Mouse (Mus musculus): ENCODE measurements around the gene Pou2f1. TPM values are rescaled to one million over a fixed set of nuclear protein-coding genes. Genes with fewer than 3 reads are reported as not detected.
A peak's percentile ranks its signal among the peaks of the same experiment; 100 is the strongest.

Gene Pou2f1
- polyA plus RNA-seq, 1 experiment from 2014 or later, result 14.7 TPM

GRCm38 (mm10) chr1:165861235-165861609, 141.3 kb downstream of the Pou2f1 start:
- Histone ChIP-seq H3K36me3 (peaks cover 4% of the 10 kb centered on the region; the same call in 1 of the 2 replicates), H3K9me3 (replicated peaks) (no peaks in the 10 kb centered on the region), H3K4me2 (no peak overlapping the region), H3K27ac (replicated peaks) (no peak overlapping the region), H3K27me3 (replicated peaks) (no peaks in the 10 kb centered on the region), H3K4me1 (peaks cover 6% of the 10 kb centered on the region), H3K9ac (replicated peaks) (no peak overlapping the region), H3K4me3 (replicated peaks) (no peak overlapping the region)
- WGBS, result 61% methylated on average over 3 of the region's 3 CpGs
- ATAC-seq (ENCODE audit: low FRiP score), result no peak

- 69% methylated on average over 9 of the region's 9 CpGs for WGBS
- Histone ChIP-seq H3K4me1 (peaks cover 5% of the 10 kb centered on the region), H3K9ac (replicated peaks) (no peak overlapping the region), H3K27me3 (replicated peaks) (no peaks in the 10 kb centered on the region), H3K4me2 (no peak overlapping the region), H3K36me3 (peaks cover 4% of the 10 kb centered on the region; the same call in 1 of the 2 replicates), H3K27ac (replicated peaks) (no peak overlapping the region), H3K4me3 (replicated peaks) (no peak overlapping the region), H3K9me3 (replicated peaks) (no peaks in the 10 kb centered on the region)
- ATAC-seq (ENCODE audit: low FRiP score), result no peak
Observed at GRCm38 (mm10) chr1:165860373-165861234, 141.9 kb downstream of the Pou2f1 start.

- no peaks in the 10 kb centered on the region for H3K4me1 ChIP-seq
- no peak overlapping the region for H3K9ac ChIP-seq (replicated peaks)
- no peak overlapping the region for H3K4me2 ChIP-seq
- H3K9me3 ChIP-seq (replicated peaks), result no peaks in the 10 kb centered on the region
- ATAC-seq (ENCODE audit: low FRiP score), result no peak
- peaks cover 9% of the 10 kb centered on the region; the same call in 1 of the 2 replicates for H3K27me3 ChIP-seq (replicated peaks)
- no peak overlapping the region for H3K4me3 ChIP-seq (replicated peaks)
- H3K27ac ChIP-seq (replicated peaks), result no peak overlapping the region
- H3K36me3 ChIP-seq, result no peaks in the 10 kb centered on the region
- 82% methylated on average over 5 of the region's 5 CpGs for WGBS
Observed at GRCm38 (mm10) chr1:165858356-165858755, 144.1 kb downstream of the Pou2f1 start.

- WGBS, result 93% methylated on average over 11 of the region's 11 CpGs
- Histone ChIP-seq H3K27ac (replicated peaks) (no peak overlapping the region), H3K36me3 (no peaks in the 10 kb centered on the region), H3K4me2 (no peak overlapping the region), H3K4me3 (replicated peaks) (no peak overlapping the region), H3K9ac (replicated peaks) (no peak overlapping the region), H3K27me3 (replicated peaks) (peaks cover 9% of the 10 kb centered on the region; the same call in 1 of the 2 replicates), H3K4me1 (peaks cover 4% of the 10 kb centered on the region), H3K9me3 (replicated peaks) (no peaks in the 10 kb centered on the region)
- no peak for ATAC-seq (ENCODE audit: low FRiP score)
Observed at GRCm38 (mm10) chr1:165857279-165857678, 145.2 kb downstream of the Pou2f1 start.

GRCm38 (mm10) chr1:165855759-165856545, 146.5 kb downstream of the Pou2f1 start:
- Histone ChIP-seq H3K4me1 (peaks cover 4% of the 10 kb centered on the region), H3K27me3 (replicated peaks) (peaks cover 14% of the 10 kb centered on the region; the same call in 1 of the 2 replicates), H3K36me3 (no peaks in the 10 kb centered on the region), H3K4me2 (no peak overlapping the region), H3K9ac (replicated peaks) (no peak overlapping the region), H3K4me3 (replicated peaks) (no peak overlapping the region), H3K9me3 (replicated peaks) (no peaks in the 10 kb centered on the region), H3K27ac (replicated peaks) (no peak overlapping the region)
- ATAC-seq (ENCODE audit: low FRiP score), result no peak
- WGBS, result 62% methylated on average over 9 of the region's 9 CpGs

GRCm38 (mm10) chr1:165853729-165854420, 148.6 kb downstream of the Pou2f1 start:
- H3K4me1 ChIP-seq, result peaks cover 4% of the 10 kb centered on the region
- H3K9ac ChIP-seq (replicated peaks), result no peak overlapping the region
- no peak overlapping the region for H3K27ac ChIP-seq (replicated peaks)
- no peak overlapping the region for H3K4me3 ChIP-seq (replicated peaks)
- peaks cover 25% of the 10 kb centered on the region for H3K27me3 ChIP-seq (replicated peaks)
- H3K4me2 ChIP-seq, result no peak overlapping the region
- 61% methylated on average over 10 of the region's 10 CpGs for WGBS
- no peaks in the 10 kb centered on the region for H3K36me3 ChIP-seq
- no peak for ATAC-seq (ENCODE audit: low FRiP score)
- no peaks in the 10 kb centered on the region for H3K9me3 ChIP-seq (replicated peaks)

GRCm38 (mm10) chr1:165853131-165853721, 149.3 kb downstream of the Pou2f1 start:
- no peaks in the 10 kb centered on the region for H3K9me3 ChIP-seq (replicated peaks)
- no peaks in the 10 kb centered on the region for H3K36me3 ChIP-seq
- no peak for ATAC-seq (ENCODE audit: low FRiP score)
- H3K9ac ChIP-seq (replicated peaks), result no peak overlapping the region
- WGBS, result 64% methylated on average over 4 of the region's 4 CpGs
- peaks cover 25% of the 10 kb centered on the region for H3K27me3 ChIP-seq (replicated peaks)
- no peak overlapping the region for H3K4me3 ChIP-seq (replicated peaks)
- no peak overlapping the region for H3K4me2 ChIP-seq
- peaks cover 4% of the 10 kb centered on the region for H3K4me1 ChIP-seq
- H3K27ac ChIP-seq (replicated peaks), result 0 out of 2 replicates have a peak overlapping the region, but pooled peaks have one; percentile 51

GRCm38 (mm10) chr1:165852131-165852530, 150.3 kb downstream of the Pou2f1 start:
- Histone ChIP-seq H3K4me3 (replicated peaks) (no peak overlapping the region), H3K27me3 (replicated peaks) (peaks cover 32% of the 10 kb centered on the region), H3K4me2 (no peak overlapping the region), H3K9me3 (replicated peaks) (no peaks in the 10 kb centered on the region), H3K4me1 (peaks cover 4% of the 10 kb centered on the region), H3K9ac (replicated peaks) (no peak overlapping the region), H3K27ac (replicated peaks) (no peak overlapping the region), H3K36me3 (no peaks in the 10 kb centered on the region)
- ATAC-seq (ENCODE audit: low FRiP score), result no peak; the same call in 1 of the 2 replicates
- 36% methylated on average over 5 of the region's 5 CpGs for WGBS

- H3K4me3 ChIP-seq (replicated peaks), result no peak overlapping the region
- 84% methylated on average over 17 of the region's 17 CpGs for WGBS
- H3K36me3 ChIP-seq, result no peaks in the 10 kb centered on the region
- ATAC-seq (ENCODE audit: low FRiP score), result no peak
- no peak overlapping the region for H3K4me2 ChIP-seq
- peaks cover 14% of the 10 kb centered on the region for H3K4me1 ChIP-seq
- H3K9ac ChIP-seq (replicated peaks), result no peak overlapping the region
- H3K27me3 ChIP-seq (replicated peaks), result peaks cover 56% of the 10 kb centered on the region
- H3K27ac ChIP-seq (replicated peaks), result no peak overlapping the region
- H3K9me3 ChIP-seq (replicated peaks), result no peaks in the 10 kb centered on the region
Observed at GRCm38 (mm10) chr1:165849458-165850445, 152.7 kb downstream of the Pou2f1 start.

- Histone ChIP-seq H3K9ac (replicated peaks) (no peak overlapping the region), H3K36me3 (no peaks in the 10 kb centered on the region), H3K27ac (replicated peaks) (no peak overlapping the region), H3K4me1 (peaks cover 22% of the 10 kb centered on the region), H3K4me2 (no peak overlapping the region), H3K9me3 (replicated peaks) (no peaks in the 10 kb centered on the region), H3K27me3 (replicated peaks) (peaks cover 56% of the 10 kb centered on the region), H3K4me3 (replicated peaks) (no peak overlapping the region)
- ATAC-seq (ENCODE audit: low FRiP score), result no peak
- 83% methylated on average over 4 of the region's 4 CpGs for WGBS
Observed at GRCm38 (mm10) chr1:165848881-165849280, 153.6 kb downstream of the Pou2f1 start.
